Mouse (Mus musculus) spleen, adult 2 months (tissue): ENCODE measurements at regions not wholly inside any gene's neighbourhood (a gene's known extent, or its start where the extent isn't known, plus 50 kb on each side); places are given as distances from the start of the nearest gene placed in this dataset.

Source experiments
- CTCF ChIP-seq: fragments of 200-500 bp; IDR thresholded peaks from 2 replicates; pipeline ENCODE4 v1.5.1; 2011; ENCODE audit warnings: mild to moderate bottlenecking, inconsistent platforms; ENCODE audit not compliant: insufficient read depth, insufficient read length, insufficient replicate concordance; ENCODE audit errors: extremely low read depth
- POLR2A ChIP-seq: fragments of 200-500 bp; IDR thresholded peaks from 2 replicates; pipeline ENCODE4 v1.6.1; 2011; ENCODE audit warnings: low read depth, low read length, inconsistent platforms

DNA sequence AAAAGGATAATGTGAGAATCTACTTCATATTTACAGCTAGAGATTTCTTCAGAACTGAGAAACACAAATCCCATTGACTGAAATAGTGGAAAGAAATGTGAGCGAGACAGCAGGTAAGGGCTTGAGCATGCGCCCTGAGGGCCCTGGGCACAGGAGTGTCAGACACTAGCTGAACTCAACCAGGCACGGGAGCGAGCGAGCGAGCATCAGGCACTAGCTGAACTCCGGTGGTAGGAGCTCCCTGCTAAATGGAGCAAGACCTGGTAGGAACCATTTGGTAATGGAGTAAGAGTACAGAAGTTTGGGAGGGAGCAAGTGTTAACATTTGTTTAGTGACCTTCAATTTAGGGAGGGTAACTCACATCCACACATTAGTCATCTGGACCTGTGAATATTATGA, 654.7 kb downstream of the Adgrl2 start:
- TF ChIP-seq CTCF (no peak), POLR2A (no peak)
